Mouse (Mus musculus) liver, embryonic 15.5 days (tissue): ENCODE results near the gene Fam160a1. TPM values are rescaled to one million over a fixed set of nuclear protein-coding genes. Genes with fewer than 3 reads are reported as not detected.

Source experiments
- ATAC-seq: fragments of 200-750 bp; cut with Nextera tagmentation; 2 replicates; pipeline ENCODE4 v1.8.0; 2017; ENCODE audit warnings: moderate number of reproducible peaks, mild to moderate bottlenecking, moderate library complexity; ENCODE audit not compliant: insufficient read depth
- H3K27ac ChIP-seq: fragments of 300-500 bp; sonication (generic); replicated peaks from 2 replicates; pipeline ENCODE4 v1.5.1; 2015; ENCODE audit warnings: mild to moderate bottlenecking, inconsistent platforms
- H3K27me3 ChIP-seq: fragments of 300-500 bp; sonication (generic); 2 replicates; pipeline ENCODE4 v1.6.1; 2015; ENCODE audit warnings: mild to moderate bottlenecking, inconsistent platforms
- H3K36me3 ChIP-seq: fragments of 300-500 bp; sonication (generic); replicated peaks from 2 replicates; pipeline ENCODE4 v1.6.1; 2015; ENCODE audit warnings: moderate library complexity, mild to moderate bottlenecking, inconsistent platforms
- H3K4me1 ChIP-seq: fragments of 300-500 bp; sonication (generic); replicated peaks from 2 replicates; pipeline ENCODE4 v1.6.1; 2015; ENCODE audit warnings: inconsistent platforms
- H3K4me2 ChIP-seq: fragments of 300-500 bp; sonication (generic); 2 replicates; pipeline ENCODE4 v1.6.1; 2015; ENCODE audit warnings: moderate library complexity, mild to moderate bottlenecking, inconsistent platforms
- H3K4me3 ChIP-seq: fragments of 300-500 bp; sonication (generic); replicated peaks from 2 replicates; pipeline ENCODE4 v1.5.1; 2015; ENCODE audit warnings: mild to moderate bottlenecking, inconsistent platforms
- H3K9ac ChIP-seq: fragments of 300-500 bp; sonication (generic); 2 replicates; pipeline ENCODE4 v1.6.1; 2015; ENCODE audit warnings: moderate library complexity, mild to moderate bottlenecking, inconsistent platforms
- H3K9me3 ChIP-seq: fragments of 300-500 bp; sonication (generic); replicated peaks from 2 replicates; pipeline ENCODE4 v1.6.1; 2016; ENCODE audit warnings: inconsistent platforms
- WGBS: fragments of 180-500 bp; shearing (Covaris S2); methylation state at CpG from one replicate; pipeline ENCODE4 v1.1.7; 2015; ENCODE audit warnings: mixed read lengths; ENCODE audit not compliant: insufficient replicate concordance; 5-methylcytosine and 5-hydroxymethylcytosine counted together
- polyA plus RNA-seq: library from polyadenylated mRNA; unstranded; fragments of >200 nt; fragmentation: Nextera tagmentation; extraction: Ambion mirVana; gene quantifications from 2 replicates; pipeline ENCODE4 v1.2.1, GENCODE M21; 2015

Gene Fam160a1
- polyA plus RNA-seq, 1 experiment from 2014 or later, result 0.30 TPM

DNA sequence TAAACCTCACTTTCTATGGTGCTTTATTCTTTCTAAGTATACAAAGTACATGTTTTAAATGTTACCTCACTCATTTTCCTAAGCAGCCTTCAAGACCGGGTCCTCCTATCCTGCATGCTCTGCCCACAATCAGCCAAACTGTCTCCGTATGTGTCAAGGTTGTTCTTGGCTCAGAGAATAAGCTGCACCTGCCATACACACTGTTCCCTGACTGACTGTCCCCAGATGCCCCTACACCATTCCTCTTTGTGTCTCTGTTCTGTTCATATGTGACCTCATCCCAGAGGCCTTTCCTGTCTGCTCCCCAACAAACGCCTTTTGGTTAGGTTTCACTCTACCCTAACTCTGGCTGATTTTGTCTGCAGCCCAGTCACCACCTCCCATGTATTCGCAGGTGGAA lies 10.2 kb upstream of the Fam160a1 start:
- H3K4me1 ChIP-seq, result no peaks in the 10 kb centered on the region

DNA sequence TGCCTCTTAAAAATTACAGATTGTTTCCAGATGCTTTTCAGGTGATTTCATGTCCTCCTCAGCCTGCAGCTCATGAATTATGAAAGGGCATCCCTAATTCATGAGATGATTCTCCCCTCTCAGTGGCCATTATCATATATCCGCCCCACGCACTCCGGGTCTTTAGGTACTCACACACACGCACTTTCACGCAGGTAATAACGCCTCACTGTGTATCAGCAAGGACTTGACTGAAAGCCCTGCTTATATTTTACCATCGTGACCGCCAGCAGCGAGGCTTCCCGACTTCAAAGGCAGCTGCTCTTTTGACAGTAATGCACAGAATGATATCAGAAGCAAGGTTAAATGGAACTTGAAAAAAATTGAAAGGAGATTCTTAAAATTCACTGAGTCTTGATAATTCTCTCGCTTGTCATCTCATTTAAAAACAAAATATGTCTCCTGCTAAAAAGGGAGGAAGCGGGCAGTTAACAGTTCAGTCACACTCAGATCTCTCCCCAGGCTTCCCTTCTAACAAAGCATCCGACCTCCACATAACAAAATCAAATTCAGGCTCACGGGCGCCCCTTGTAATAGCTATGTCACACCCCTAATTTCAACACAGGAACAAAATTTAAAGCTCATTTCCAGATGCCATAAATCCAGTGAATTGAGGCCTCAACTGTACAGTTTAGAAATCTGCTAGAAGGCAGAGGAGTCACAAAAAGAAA lies 3.9 kb upstream of the Fam160a1 start:
- H3K4me1 ChIP-seq, result no peaks in the 10 kb centered on the region
- no peaks in the 10 kb centered on the region for H3K9me3 ChIP-seq
- no peak overlapping the region for H3K4me3 ChIP-seq
- no peaks in the 10 kb centered on the region for H3K27me3 ChIP-seq
- H3K36me3 ChIP-seq, result no peaks in the 10 kb centered on the region
- H3K4me2 ChIP-seq, result no peak overlapping the region
- WGBS, result 73% methylated on average over 15 of the region's 15 CpGs
- H3K9ac ChIP-seq, result no peak overlapping the region
- H3K27ac ChIP-seq, result no peak overlapping the region
- no peak for ATAC-seq

More for the DNA sequence above, 10.2 kb upstream of the Fam160a1 start:
- H3K36me3 ChIP-seq, result no peaks in the 10 kb centered on the region
- H3K27me3 ChIP-seq, result no peaks in the 10 kb centered on the region
- H3K9ac ChIP-seq, result no peak overlapping the region
- H3K27ac ChIP-seq, result no peak overlapping the region
- no peak for ATAC-seq
- H3K9me3 ChIP-seq, result no peaks in the 10 kb centered on the region
- WGBS, result 48% methylated on average over 4 of the region's 4 CpGs
- H3K4me2 ChIP-seq, result no peak overlapping the region
- H3K4me3 ChIP-seq, result no peak overlapping the region

DNA sequence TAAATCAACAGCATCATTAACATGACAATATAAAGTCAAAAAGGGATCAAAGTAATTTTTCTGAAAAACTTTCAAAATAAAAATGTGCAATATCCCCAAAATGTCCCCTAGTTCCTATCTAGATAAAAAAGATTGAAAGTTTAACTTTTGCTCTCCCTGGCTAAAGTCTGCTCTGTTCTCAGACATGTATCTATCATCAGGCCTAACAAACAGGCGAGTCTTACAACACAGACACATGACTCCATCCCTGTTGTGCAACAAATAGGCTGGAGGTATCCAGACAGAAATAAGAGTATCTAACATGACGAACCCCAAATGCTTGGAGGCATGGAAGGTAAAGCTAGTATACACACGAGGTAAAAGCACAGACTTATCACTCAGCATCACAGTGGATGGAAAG lies 2.2 kb upstream of the Fam160a1 start:
- Histone ChIP-seq H3K27me3 (no peaks in the 10 kb centered on the region), H3K36me3 (no peaks in the 10 kb centered on the region), H3K27ac (no peak overlapping the region), H3K4me1 (no peaks in the 10 kb centered on the region), H3K4me2 (no peak overlapping the region), H3K9me3 (no peaks in the 10 kb centered on the region), H3K9ac (no peak overlapping the region), H3K4me3 (no peak overlapping the region)
- no peak for ATAC-seq
- 51% methylated on average over 3 of the region's 3 CpGs for WGBS

GRCm38 (mm10) chr3:85814241-85814640 lies 2.9 kb downstream of the Fam160a1 start:
- Histone ChIP-seq H3K36me3 (no peaks in the 10 kb centered on the region), H3K27ac (no peak overlapping the region), H3K9me3 (no peaks in the 10 kb centered on the region), H3K9ac (no peak overlapping the region), H3K4me1 (peaks cover 11% of the 10 kb centered on the region; the same call in 1 of the 2 replicates), H3K27me3 (no peaks in the 10 kb centered on the region), H3K4me2 (no peak overlapping the region), H3K4me3 (no peak overlapping the region)
- 63% methylated on average over 7 of the region's 7 CpGs for WGBS
- no peak for ATAC-seq

- no peak for ATAC-seq
- H3K27me3 ChIP-seq, result no peaks in the 10 kb centered on the region
- H3K36me3 ChIP-seq, result no peaks in the 10 kb centered on the region
- 38% methylated on average over 4 of the region's 4 CpGs for WGBS
- H3K4me3 ChIP-seq, result no peak overlapping the region
- no peak overlapping the region for H3K4me2 ChIP-seq
- no peak overlapping the region for H3K27ac ChIP-seq
- no peaks in the 10 kb centered on the region for H3K9me3 ChIP-seq
- H3K9ac ChIP-seq, result no peak overlapping the region
- H3K4me1 ChIP-seq, result peaks cover 11% of the 10 kb centered on the region; the same call in 1 of the 2 replicates
Measured at GRCm38 (mm10) chr3:85813101-85814014, 3.7 kb downstream of the Fam160a1 start.

- Histone ChIP-seq H3K4me1 (peaks cover 11% of the 10 kb centered on the region; the same call in 1 of the 2 replicates), H3K4me2 (no peak overlapping the region), H3K4me3 (no peak overlapping the region), H3K27me3 (no peaks in the 10 kb centered on the region), H3K27ac (no peak overlapping the region), H3K9ac (no peak overlapping the region), H3K9me3 (no peaks in the 10 kb centered on the region), H3K36me3 (no peaks in the 10 kb centered on the region)
- 43% methylated on average over 5 of the region's 5 CpGs for WGBS
- ATAC-seq, result no peak
Measured at GRCm38 (mm10) chr3:85812010-85812409, 5.1 kb downstream of the Fam160a1 start.

DNA sequence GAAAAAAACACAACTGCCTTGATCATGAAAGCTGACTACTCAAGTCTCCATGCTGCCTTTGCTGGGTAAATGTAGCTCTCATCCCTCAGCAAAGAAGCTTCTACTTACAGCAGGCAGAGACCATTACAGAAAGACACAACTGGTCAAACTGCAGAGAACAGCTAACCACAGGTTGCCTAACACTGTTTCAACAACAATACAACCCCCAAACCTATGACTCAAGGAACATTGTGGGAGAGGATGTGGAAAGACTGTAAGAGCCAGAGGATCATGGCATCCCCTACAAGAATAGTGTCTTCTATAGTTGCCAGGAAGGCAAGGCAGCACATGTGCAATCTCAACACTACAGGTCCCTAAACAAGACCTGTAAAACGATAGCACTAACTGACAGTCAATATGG lies 23.9 kb downstream of the Fam160a1 start:
- Histone ChIP-seq H3K27ac (no peak overlapping the region), H3K9ac (no peak overlapping the region), H3K4me2 (no peak overlapping the region), H3K36me3 (no peaks in the 10 kb centered on the region), H3K9me3 (no peaks in the 10 kb centered on the region), H3K4me3 (no peak overlapping the region), H3K4me1 (no peaks in the 10 kb centered on the region), H3K27me3 (no peaks in the 10 kb centered on the region)
- ATAC-seq, result no peak
- 77% methylated on average over 1 of the region's 1 CpGs for WGBS

DNA sequence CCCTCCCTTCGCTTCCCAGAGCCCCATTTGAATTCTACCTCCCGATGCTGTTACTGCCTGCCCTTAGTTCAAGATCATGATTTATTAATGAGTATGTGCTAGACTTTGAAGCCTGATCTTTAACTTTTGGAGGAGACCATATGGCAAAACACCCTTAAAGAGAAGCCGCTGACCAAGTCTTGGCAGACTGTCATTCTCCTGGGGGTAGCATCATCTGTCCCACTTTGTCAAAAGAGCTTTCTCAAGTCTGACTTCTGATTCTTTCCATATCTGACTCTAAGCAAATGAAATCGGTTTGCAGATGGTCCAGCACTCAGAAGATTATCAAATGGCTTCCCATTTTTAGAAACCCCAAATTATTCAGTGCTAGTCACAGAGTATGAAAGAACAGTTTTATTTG lies 27.3 kb downstream of the Fam160a1 start:
- Histone ChIP-seq H3K4me3 (no peak overlapping the region), H3K27me3 (no peaks in the 10 kb centered on the region), H3K4me1 (no peaks in the 10 kb centered on the region), H3K36me3 (no peaks in the 10 kb centered on the region), H3K9me3 (no peaks in the 10 kb centered on the region), H3K4me2 (no peak overlapping the region), H3K9ac (no peak overlapping the region), H3K27ac (no peak overlapping the region)
- ATAC-seq, result no peak
- WGBS, result 63% methylated on average over 4 of the region's 4 CpGs

- no peak overlapping the region for H3K4me3 ChIP-seq
- no peak for ATAC-seq
- no peaks in the 10 kb centered on the region for H3K27me3 ChIP-seq
- H3K4me1 ChIP-seq, result no peaks in the 10 kb centered on the region
- H3K9me3 ChIP-seq, result no peaks in the 10 kb centered on the region
- WGBS, result 70% methylated on average over 8 of the region's 8 CpGs
- H3K4me2 ChIP-seq, result no peak overlapping the region
- no peaks in the 10 kb centered on the region for H3K36me3 ChIP-seq
- no peak overlapping the region for H3K27ac ChIP-seq
- H3K9ac ChIP-seq, result no peak overlapping the region
Measured at GRCm38 (mm10) chr3:85786501-85786900, 30.6 kb downstream of the Fam160a1 start.

DNA sequence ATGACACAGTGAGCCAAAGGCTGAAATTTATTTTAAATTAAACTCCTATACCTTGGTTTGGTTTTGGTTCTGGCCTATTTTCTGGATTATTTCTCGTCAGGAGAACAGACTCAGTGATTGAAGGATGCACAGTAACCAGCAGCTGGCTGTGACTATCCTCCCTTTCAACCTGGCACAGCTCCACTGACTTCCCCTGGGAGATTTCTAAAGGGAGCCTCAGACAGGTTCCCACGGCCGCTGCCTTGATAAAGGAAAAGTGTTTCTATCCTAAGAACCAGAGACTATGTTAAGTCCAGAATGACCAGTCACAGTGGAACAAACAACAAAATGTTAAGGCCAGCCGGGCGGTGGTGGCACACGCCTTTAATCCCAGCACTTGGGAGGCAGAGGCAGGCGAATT lies 36.2 kb downstream of the Fam160a1 start:
- Histone ChIP-seq H3K27ac (no peak overlapping the region), H3K4me2 (no peak overlapping the region), H3K4me1 (no peaks in the 10 kb centered on the region), H3K4me3 (no peak overlapping the region), H3K9ac (no peak overlapping the region), H3K9me3 (no peaks in the 10 kb centered on the region), H3K27me3 (no peaks in the 10 kb centered on the region), H3K36me3 (no peaks in the 10 kb centered on the region)
- ATAC-seq, result no peak
- 63% methylated on average over 7 of the region's 7 CpGs for WGBS

DNA sequence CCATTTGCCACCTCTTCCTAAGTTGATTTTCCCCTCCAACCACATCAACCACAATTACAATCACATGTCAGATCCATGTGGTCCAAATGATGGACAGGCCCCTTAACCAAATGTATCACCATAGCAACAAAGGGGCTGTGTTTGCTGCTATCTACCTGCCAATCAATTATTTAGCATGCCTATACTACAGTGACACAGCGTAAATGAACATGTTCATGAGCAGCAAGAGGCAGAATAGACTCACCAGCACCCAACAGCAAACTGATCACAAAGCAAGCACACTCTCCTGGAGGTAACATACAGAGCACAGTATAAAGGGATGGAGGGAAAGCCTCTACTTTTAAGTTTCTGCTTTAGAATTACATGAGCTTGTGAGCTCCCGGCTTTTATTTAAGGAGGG lies 36.8 kb downstream of the Fam160a1 start:
- no peak overlapping the region for H3K4me2 ChIP-seq
- WGBS, result 72% methylated on average over 2 of the region's 2 CpGs
- no peaks in the 10 kb centered on the region for H3K9me3 ChIP-seq
- no peaks in the 10 kb centered on the region for H3K4me1 ChIP-seq
- ATAC-seq, result no peak
- H3K4me3 ChIP-seq, result no peak overlapping the region
- no peaks in the 10 kb centered on the region for H3K36me3 ChIP-seq
- H3K27me3 ChIP-seq, result no peaks in the 10 kb centered on the region
- H3K27ac ChIP-seq, result no peak overlapping the region
- H3K9ac ChIP-seq, result no peak overlapping the region
